Mouse (Mus musculus): ENCODE data around the gene Sh3gl2. TPM values are rescaled to one million over a fixed set of nuclear protein-coding genes. Genes with fewer than 3 reads are reported as not detected.

The Sh3gl2 gene
- total and polyA plus RNA-seq, 3 experiments: not detected

DNA sequence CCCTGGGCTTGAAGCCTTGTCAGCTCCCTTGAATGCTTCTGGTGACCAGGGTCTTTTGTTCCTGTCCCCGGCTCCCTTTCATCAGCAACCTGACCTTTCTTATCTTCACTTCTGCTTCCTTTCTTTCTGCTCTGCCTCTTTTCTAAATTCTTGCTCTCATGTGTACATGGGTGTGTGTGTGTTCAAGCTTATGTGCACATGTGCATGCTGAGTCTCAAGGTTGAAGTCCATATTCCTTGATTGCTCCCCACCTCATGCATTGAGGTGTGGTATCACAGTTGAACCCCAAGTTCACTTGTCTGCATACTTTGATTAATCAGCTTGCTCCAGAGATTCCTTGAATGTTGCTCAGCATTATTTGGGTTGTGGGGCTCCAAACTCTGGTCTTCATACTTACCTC, 85.1 kb downstream of the Sh3gl2 start:
- no peaks in the 10 kb centered on the region for H3K27me3 ChIP-seq (replicated peaks)
- no peak for TF ChIP-seq GABPA (IDR thresholded peaks at IDR 0.05; ENCODE audit: insufficient replicate concordance, low read depth, low read length)
- TF ChIP-seq HCFC1 (IDR thresholded peaks at IDR 0.05; ENCODE audit: low read depth, low read length): no peak
- no peak for TF ChIP-seq JUN (IDR thresholded peaks at IDR 0.05; ENCODE audit: insufficient read depth, low read depth, low read length)
- TF ChIP-seq EP300 (IDR thresholded peaks at IDR 0.05; ENCODE audit: low read length): no peak
- TF ChIP-seq MAFK (IDR thresholded peaks at IDR 0.05; ENCODE audit: insufficient replicate concordance, low read length): no peak
- TF ChIP-seq ZC3H11A (IDR thresholded peaks at IDR 0.05; ENCODE audit: low read depth, low read length): no peak
- no peak for TF ChIP-seq RCOR1 (conservative IDR thresholded peaks at IDR 0.05; ENCODE audit: low read depth, low read length)
- no peak for TF ChIP-seq MEF2A (IDR thresholded peaks at IDR 0.05; ENCODE audit: borderline replicate concordance, low read depth, low read length)
- no peak for TF ChIP-seq USF2 (conservative IDR thresholded peaks at IDR 0.05; ENCODE audit: low read depth, low read length)
- no peak for TF ChIP-seq MAZ (IDR thresholded peaks at IDR 0.05; ENCODE audit: low read depth, low read length)
- no peak for TF ChIP-seq ZKSCAN1 (IDR thresholded peaks at IDR 0.05; ENCODE audit: borderline replicate concordance, low read depth, low read length)
- no peak for TF ChIP-seq POLR2AphosphoS2 (IDR thresholded peaks at IDR 0.05; ENCODE audit: low read depth, low read length)
- TF ChIP-seq RAD21 (IDR thresholded peaks at IDR 0.05; ENCODE audit: low read depth, low read length): no peak
- TF ChIP-seq SMC3 (IDR thresholded peaks at IDR 0.05; ENCODE audit: low read depth, low read length): no peak
- TF ChIP-seq KAT2A (IDR thresholded peaks at IDR 0.05; ENCODE audit: insufficient replicate concordance, low read length): no peak
- TF ChIP-seq ELF1 (IDR thresholded peaks at IDR 0.05; ENCODE audit: low read depth, low read length): no peak
- no peak for TF ChIP-seq BHLHE40 (IDR thresholded peaks at IDR 0.05; ENCODE audit: low read depth, low read length)
- TF ChIP-seq SIN3A (IDR thresholded peaks at IDR 0.05; ENCODE audit: low read length): no peak
- TF ChIP-seq UBTF (IDR thresholded peaks at IDR 0.05; ENCODE audit: low read depth, low read length): no peak
- no peak for TF ChIP-seq USF1 (IDR thresholded peaks at IDR 0.05; ENCODE audit: low read depth, low read length)
- dilution Hi-C loops (cut with MboI; ENCODE audit: extremely low pct_ligation_motif_present, extremely low pct_unique_long_range_greater_than_20kb, low sequenced_read_pairs): no loop called here

DNA sequence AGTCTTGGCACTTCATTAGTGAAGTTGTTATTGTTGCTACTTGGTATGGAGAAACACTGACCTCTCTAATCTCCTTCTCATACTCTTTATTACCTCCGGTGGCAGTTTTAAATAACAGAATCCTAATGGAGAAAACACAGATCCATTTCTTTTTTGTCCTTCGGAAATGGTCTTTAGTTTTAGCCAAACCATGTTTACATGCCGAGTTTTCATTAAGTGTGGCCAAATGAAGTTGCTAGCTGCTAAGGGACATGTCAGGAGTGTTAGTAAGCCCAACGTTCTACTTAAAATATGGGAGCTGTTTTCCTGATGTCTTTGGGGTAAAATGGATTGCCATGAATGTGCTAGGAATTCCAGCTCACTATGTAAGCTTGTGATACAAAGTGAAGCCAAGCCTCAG, 86.4 kb downstream of the Sh3gl2 start:
- H3K36me3 ChIP-seq (replicated peaks in 1 of 2; ENCODE audit: control insufficient read depth in 1 of 2, insufficient read depth in 1 of 2, low read length in 1 of 2): no peaks in the 10 kb centered on the region
- H3K4me2 ChIP-seq (ENCODE audit: insufficient read depth, low read depth, poor library complexity, severe bottlenecking): no peak overlapping the region
- in situ Hi-C loops (cut with MboI; ENCODE audit: low pct_ligation_motif_present, low pct_unique_long_range_greater_than_20kb, low sequenced_read_pairs): no loop called here
- dilution Hi-C loops (cut with MboI; ENCODE audit: extremely low pct_ligation_motif_present, extremely low pct_unique_long_range_greater_than_20kb, low sequenced_read_pairs): no loop called here
- TF ChIP-seq NRF1 (IDR thresholded peaks at IDR 0.05; ENCODE audit: low read depth, low read length) (no peak), MYC (IDR thresholded peaks at IDR 0.05; ENCODE audit: low read depth, low read length) (no peak), ZKSCAN1 (IDR thresholded peaks at IDR 0.05; ENCODE audit: borderline replicate concordance, low read depth, low read length) (no peak), HCFC1 (IDR thresholded peaks at IDR 0.05; ENCODE audit: low read depth, low read length) (no peak), POLR2AphosphoS2 (IDR thresholded peaks at IDR 0.05; ENCODE audit: low read depth, low read length) (no peak), RCOR1 (conservative IDR thresholded peaks at IDR 0.05; ENCODE audit: low read depth, low read length) (no peak), JUN (IDR thresholded peaks at IDR 0.05; ENCODE audit: insufficient read depth, low read depth, low read length) (no peak), RAD21 (IDR thresholded peaks at IDR 0.05; ENCODE audit: low read depth, low read length) (no peak), TBP (conservative IDR thresholded peaks at IDR 0.05; ENCODE audit: low read depth, low read length) (no peak), KAT2A (IDR thresholded peaks at IDR 0.05; ENCODE audit: insufficient replicate concordance, low read length) (no peak), CHD1 (IDR thresholded peaks at IDR 0.05; ENCODE audit: low read depth, low read length) (no peak), E2F4 (IDR thresholded peaks at IDR 0.05; ENCODE audit: insufficient replicate concordance, low read depth, low read length) (no peak)
- H3K79me2 ChIP-seq (replicated peaks; ENCODE audit: control insufficient read depth, extremely low read depth, insufficient read depth, poor library complexity, severe bottlenecking): no peaks in the 10 kb centered on the region
- no peak overlapping the region for H3K27ac ChIP-seq (ENCODE audit: insufficient read depth, low read depth)
- no peak for DNase-seq (ENCODE audit: extremely low read depth)
- peaks cover 49% of the 10 kb centered on the region for H3K9me3 ChIP-seq (replicated peaks; ENCODE audit: low read length)
- no peaks in the 10 kb centered on the region for H3K27me3 ChIP-seq (replicated peaks)
- H3K9ac ChIP-seq (ENCODE audit: insufficient read depth, low read depth): no peak overlapping the region
- H3K4me3 ChIP-seq (replicated peaks in 1 of 3; ENCODE audit: low read depth in 2 of 3, low read length in 2 of 3, poor library complexity in 1 of 3): no peak overlapping the region
- no peaks in the 10 kb centered on the region for H3K4me1 ChIP-seq (ENCODE audit: control insufficient read depth in 1 of 2, insufficient read depth in 2 of 2)

More for the DNA sequence above, 85.1 kb downstream of the Sh3gl2 start:
- H3K9ac ChIP-seq (ENCODE audit: insufficient read depth, low read depth): no peak overlapping the region
- H3K79me2 ChIP-seq (replicated peaks; ENCODE audit: control insufficient read depth, extremely low read depth, insufficient read depth, poor library complexity, severe bottlenecking): no peaks in the 10 kb centered on the region
- DNase-seq (ENCODE audit: extremely low read depth): no peak
- H3K4me2 ChIP-seq (ENCODE audit: insufficient read depth, low read depth, poor library complexity, severe bottlenecking): no peak overlapping the region
- in situ Hi-C loops (cut with MboI; ENCODE audit: low pct_ligation_motif_present, low pct_unique_long_range_greater_than_20kb, low sequenced_read_pairs): no loop called here
- no peaks in the 10 kb centered on the region for H3K4me1 ChIP-seq (ENCODE audit: control insufficient read depth in 1 of 2, insufficient read depth in 2 of 2)
- no peak overlapping the region for H3K27ac ChIP-seq (ENCODE audit: insufficient read depth, low read depth)
- H3K4me3 ChIP-seq (replicated peaks in 1 of 3; ENCODE audit: low read depth in 2 of 3, low read length in 2 of 3, poor library complexity in 1 of 3): no peak overlapping the region
- no peaks in the 10 kb centered on the region for H3K36me3 ChIP-seq (replicated peaks in 1 of 2; ENCODE audit: control insufficient read depth in 1 of 2, insufficient read depth in 1 of 2, low read length in 1 of 2)
- H3K9me3 ChIP-seq (replicated peaks; ENCODE audit: low read length): peaks cover 51% of the 10 kb centered on the region
